Mouse (Mus musculus) Patski (cell line): ENCODE data around the gene Cmtm5. TPM values are rescaled to one million over a fixed set of nuclear protein-coding genes. Genes with fewer than 3 reads are reported as not detected.
"Not testable (repeated sequence)": the region's sequence is repeated elsewhere in the genome, so short reads cannot be mapped to it uniquely, and the experiment has no call there.

Experiments used
- ATAC-seq: fragments of 100-300 bp; one replicate; pipeline ENCODE4 v1.8.0; 2021
- CTCF ChIA-PET: fragments of 350-600 bp; sonication (Branson Sonifier 250); formaldehyde crosslinking; loops from one replicate; lab custom pipeline; 2022; ENCODE audit warnings: inconsistent platforms; lab: Charles Lee
- POLR2A ChIA-PET: fragments of 350-600 bp; sonication (Branson Sonifier 250); formaldehyde crosslinking; loops from one replicate; lab custom pipeline; 2022; ENCODE audit warnings: antibody characterized with exemption, inconsistent platforms; lab: Charles Lee
- DNase-seq: peaks from one replicate; pipeline ENCODE4 v3.0.0-alpha.2; 2011; ENCODE audit warnings: low read depth, low spot score
- H3K27me3 ChIP-seq: fragments of 371-371 bp; one replicate; pipeline ENCODE4 v1.5.1; 2021
- CTCF ChIP-seq: fragments of 100-300 bp; IDR thresholded peaks from one replicate; pipeline ENCODE4 v1.5.1; 2021
- in situ Hi-C: fragments of 300-500 bp; cut with MboI; formaldehyde crosslinking; loops from 3 replicates; pipeline ENCODE4 v1.11.1; 2018; ENCODE audit warnings: low pct_unique_long_range_greater_than_20kb, mixed read lengths
- polyA plus RNA-seq: library from polyadenylated mRNA; unstranded; gene quantifications from one replicate; pipeline ENCODE4 v1.2.3, GENCODE M21; 2021

Gene Cmtm5
- polyA plus RNA-seq, 1 experiment from 2014 or later, result not detected

- peaks cover 18% of the 10 kb centered on the region for H3K27me3 ChIP-seq
- ChIA-PET POLR2A (no interaction called here), CTCF (no interaction called here)
- DNase-seq (no peak), ATAC-seq (no peak)
- no peak for TF ChIP-seq CTCF
- in situ Hi-C loops, result no loop called here
Observed at GRCm38 (mm10) chr14:54967874-54968273, 31.8 kb downstream of the Cmtm5 start.

- POLR2A ChIA-PET, result no interaction called here
- H3K27me3 ChIP-seq, result peaks cover 18% of the 10 kb centered on the region
- ATAC-seq (no peak), DNase-seq (no peak)
- CTCF ChIA-PET, result no interaction called here
- TF ChIP-seq CTCF, result no peak
- in situ Hi-C loops, result no loop called here
Observed at GRCm38 (mm10) chr14:54968344-54968743, 32.3 kb downstream of the Cmtm5 start.

- H3K27me3 ChIP-seq, DNase-seq, ATAC-seq, POLR2A ChIA-PET, in situ Hi-C loops: not testable (repeated sequence)
- CTCF ChIA-PET, result interaction anchor here (1.9 kb wide), 1 partner anchor 24 kb away, joined by 6 read pairs; no protein-coding TSS in a partner anchor
Observed at GRCm38 (mm10) chr14:54972786-54973185, 36.7 kb downstream of the Cmtm5 start.

- ATAC-seq (no peak), DNase-seq (no peak)
- no peak for TF ChIP-seq CTCF
- in situ Hi-C loops, result no loop called here
- H3K27me3 ChIP-seq, result peaks cover 11% of the 10 kb centered on the region
- CTCF ChIA-PET, result interaction anchor here (1.2 kb wide), 1 partner anchor 26 kb away, joined by 3 read pairs; no protein-coding TSS in a partner anchor
- POLR2A ChIA-PET, result no interaction called here
Observed at GRCm38 (mm10) chr14:54974068-54974791, 38.2 kb downstream of the Cmtm5 start.

GRCm38 (mm10) chr14:54976633-54977032 lies 40.6 kb downstream of the Cmtm5 start, which contains the start of gene Gm17428:
Gene Gm17428, plus strand, starts transcription at chr14:54976933.
- no peak for ATAC-seq
- in situ Hi-C loops, result no loop called here
- no peak for TF ChIP-seq CTCF
- POLR2A ChIA-PET, result no interaction called here
- peaks cover 15% of the 10 kb centered on the region for H3K27me3 ChIP-seq
- DNase-seq, result no peak
- CTCF ChIA-PET, result no interaction called here

- in situ Hi-C loops, result no loop called here
- DNase-seq (no peak), ATAC-seq (no peak)
- ChIA-PET CTCF (no interaction called here), POLR2A (interaction anchor here (0.7 kb wide), 1 partner anchor 585 kb away, joined by 7 read pairs; no protein-coding TSS in a partner anchor)
- H3K27me3 ChIP-seq, result peaks cover 29% of the 10 kb centered on the region
- TF ChIP-seq CTCF, result no peak
Observed at GRCm38 (mm10) chr14:54978664-54979063, 42.6 kb downstream of the Cmtm5 start.

GRCm38 (mm10) chr14:54981934-54982333 lies 45.9 kb downstream of the Cmtm5 start:
- peaks cover 37% of the 10 kb centered on the region for H3K27me3 ChIP-seq
- ChIA-PET POLR2A (no interaction called here), CTCF (no interaction called here)
- in situ Hi-C loops, result no loop called here
- ATAC-seq (no peak), DNase-seq (no peak)
- no peak for TF ChIP-seq CTCF

GRCm38 (mm10) chr14:54988350-54988874 lies 52.4 kb downstream of the Cmtm5 start:
- in situ Hi-C loops, DNase-seq, POLR2A ChIA-PET, ATAC-seq: not testable (repeated sequence)
- CTCF ChIA-PET, result interaction anchor here (1.0 kb wide), 1 partner anchor 27 kb away, joined by 3 read pairs; the partner anchor contains the start of gene Ngdn
- H3K27me3 ChIP-seq, result peaks cover 15% of the 10 kb centered on the region

Other genes starting within 250 kb of the Cmtm5 start
- gene Acin1, start 249.3 kb upstream of the Cmtm5 start, polyA plus RNA-seq, result 215 TPM
- 0.03 TPM for gene Gm29776, start 237.4 kb upstream of the Cmtm5 start, polyA plus RNA-seq
- not detected for gene Cebpe, start 224.1 kb upstream of the Cmtm5 start, polyA plus RNA-seq
- 0.04 TPM for gene Slc7a8, start 154.3 kb upstream of the Cmtm5 start, polyA plus RNA-seq
- gene Rnf212b, start 122.1 kb upstream of the Cmtm5 start, polyA plus RNA-seq, result not detected
- 14.5 TPM for gene Homez, start 65.3 kb upstream of the Cmtm5 start, polyA plus RNA-seq
- 4.4 TPM for gene Ppp1r3e, start 58.7 kb upstream of the Cmtm5 start, polyA plus RNA-seq
- 37.7 TPM for gene Bcl2l2, start 52.9 kb upstream of the Cmtm5 start, polyA plus RNA-seq
- 1.2 TPM for gene Gm20521, start 52.8 kb upstream of the Cmtm5 start, polyA plus RNA-seq
- gene Pabpn1, start 43.8 kb upstream of the Cmtm5 start, polyA plus RNA-seq, result 194 TPM
- 25.3 TPM for gene Slc22a17, start 23.1 kb upstream of the Cmtm5 start, polyA plus RNA-seq
- not detected for gene Efs, start 10.1 kb upstream of the Cmtm5 start, polyA plus RNA-seq
- gene Il25, start 3.6 kb upstream of the Cmtm5 start, polyA plus RNA-seq, result not detected
- 0.18 TPM for gene Myh6, start 30.7 kb downstream of the Cmtm5 start, polyA plus RNA-seq
- gene Gm17428, start 40.7 kb downstream of the Cmtm5 start, polyA plus RNA-seq, result not detected
- gene Myh7, start 58.4 kb downstream of the Cmtm5 start, polyA plus RNA-seq, result 0.23 TPM
- 43.7 TPM for gene Ngdn, start 79.2 kb downstream of the Cmtm5 start, polyA plus RNA-seq
- gene Zfhx2, start 156.1 kb downstream of the Cmtm5 start, polyA plus RNA-seq, result 6.1 TPM
- gene Thtpa, start 158.5 kb downstream of the Cmtm5 start, polyA plus RNA-seq, result 31.8 TPM
- gene Ap1g2, start 170.3 kb downstream of the Cmtm5 start, polyA plus RNA-seq, result 25.9 TPM
- 0.92 TPM for gene Jph4, start 180.7 kb downstream of the Cmtm5 start, polyA plus RNA-seq